Mouse (Mus musculus): ENCODE measurements around the gene Rwdd4a. TPM values are rescaled to one million over a fixed set of nuclear protein-coding genes. Genes with fewer than 3 reads are reported as not detected.

Rwdd4a gene
- total RNA-seq (2021): 10 to 100 TPM; 27.2 to 35.8 TPM
- long read RNA-seq, experiment 1, transcript Rwdd4a-205 (1 exons, 2,498 nt): major isoform, 10 of 23 reads
- long read RNA-seq, experiment 1, partial matches to known transcripts: 1 of 23 reads
- long read RNA-seq, experiment 1, other reads (novel, unspliced or antisense): 12 of 23 reads
- long read RNA-seq, experiment 2, transcript Rwdd4a-205 (1 exons, 2,498 nt): major isoform, 6 of 25 reads
- long read RNA-seq, experiment 2, partial matches to known transcripts: 1 of 25 reads
- long read RNA-seq, experiment 2, other reads (novel, unspliced or antisense): 18 of 25 reads

GRCm38 (mm10) chr8:47533344-47534125, at the start of gene Rwdd4a, which contains the start of gene Trappc11:
Gene Rwdd4a, plus strand, starts transcription at chr8:47533664.
Gene Trappc11, minus strand, starts transcription at chr8:47533470.
- DNase-seq: peak; percentile 95

DNA sequence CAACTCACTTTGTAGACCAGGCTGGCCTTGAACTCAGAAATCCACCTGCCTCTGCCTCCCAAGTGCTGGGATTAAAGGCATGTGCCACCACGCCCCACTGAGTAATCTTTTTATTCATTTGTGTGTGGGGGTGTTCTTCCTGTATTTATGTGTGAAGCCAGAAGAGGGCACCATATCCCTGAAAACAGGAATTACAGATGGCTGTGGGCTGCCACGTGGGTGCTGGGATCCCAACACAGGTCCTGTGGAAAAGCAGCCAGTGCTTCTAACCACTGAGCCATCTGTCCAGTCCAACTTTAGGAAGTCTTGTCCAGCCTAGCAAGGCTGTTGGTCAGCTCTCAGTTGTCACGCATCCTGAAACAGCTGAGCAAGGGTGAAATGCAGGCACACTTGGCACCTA, 46.2 kb upstream of the Rwdd4a start:
- DNase-seq: no peak

- DNase-seq: no peak
Measured at GRCm38 (mm10) chr8:47493106-47493505, 40.4 kb upstream of the Rwdd4a start.

- no peak for DNase-seq
Measured at GRCm38 (mm10) chr8:47494602-47495153, 38.8 kb upstream of the Rwdd4a start.

GRCm38 (mm10) chr8:47495428-47495827, 38.0 kb upstream of the Rwdd4a start:
- no peak for DNase-seq

DNA sequence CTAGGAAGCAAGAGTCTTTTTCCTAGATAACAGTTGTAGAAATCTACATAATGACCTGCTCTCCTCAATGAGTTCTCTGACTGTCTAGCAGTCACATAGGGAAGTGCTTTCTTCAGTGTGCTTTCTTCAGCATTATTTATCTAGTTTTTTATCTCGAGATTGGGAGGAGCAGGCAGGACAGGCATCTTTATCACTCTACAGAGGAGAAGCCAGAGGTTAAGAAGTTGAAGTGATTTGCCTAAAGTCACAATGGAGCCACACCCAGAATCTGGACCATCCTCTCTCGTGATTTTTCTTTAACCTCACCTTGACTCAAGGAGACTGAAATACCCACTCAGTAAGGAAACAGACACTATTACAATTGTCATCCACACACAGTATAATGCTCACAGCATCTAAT, 31.5 kb upstream of the Rwdd4a start:
- no peak for DNase-seq

- DNase-seq: no peak
Measured at GRCm38 (mm10) chr8:47502546-47502945, 30.9 kb upstream of the Rwdd4a start.

DNA sequence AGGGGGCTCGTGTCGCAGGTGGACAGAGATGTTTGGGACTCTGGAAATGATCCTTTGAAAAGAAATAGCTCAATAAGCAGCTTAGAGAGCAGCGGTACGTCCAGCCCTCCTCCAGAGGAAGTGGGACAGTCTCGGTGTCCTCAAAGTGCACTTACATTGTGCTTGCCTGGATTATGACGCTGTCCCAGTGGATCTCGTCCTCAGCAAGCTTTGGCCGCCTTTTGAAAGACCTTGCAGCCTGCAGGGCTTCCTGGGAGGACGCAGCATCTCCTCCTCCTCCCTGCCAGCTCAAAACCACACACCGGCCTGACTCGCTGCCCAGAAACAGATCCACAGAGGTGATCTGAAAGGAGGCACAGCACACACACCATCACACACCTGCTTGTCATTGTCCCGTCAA, 28.0 kb upstream of the Rwdd4a start:
- DNase-seq: no peak

DNA sequence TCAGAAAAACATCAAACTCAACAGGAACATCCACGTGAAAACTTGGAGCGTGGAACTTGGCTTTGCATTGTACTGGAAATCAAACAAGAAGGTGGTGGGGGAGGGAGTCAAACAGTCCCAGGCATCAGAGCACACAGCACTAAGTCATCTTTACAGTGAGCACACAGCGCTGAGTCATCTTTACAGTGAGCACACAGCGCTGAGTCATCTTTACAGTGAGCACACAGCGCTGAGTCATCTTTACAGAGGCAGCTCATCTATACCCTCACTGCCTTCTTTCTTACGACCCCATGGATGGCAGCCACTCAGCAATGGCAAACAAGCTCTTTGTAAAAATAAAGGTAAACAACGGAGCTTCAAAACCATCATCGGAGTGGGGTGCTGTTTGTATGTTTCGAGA, 22.5 kb upstream of the Rwdd4a start:
- DNase-seq: no peak

- no peak for DNase-seq
Measured at GRCm38 (mm10) chr8:47513601-47514000, 19.9 kb upstream of the Rwdd4a start.

GRCm38 (mm10) chr8:47528094-47528493, 5.4 kb upstream of the Rwdd4a start:
- DNase-seq: no peak

DNA sequence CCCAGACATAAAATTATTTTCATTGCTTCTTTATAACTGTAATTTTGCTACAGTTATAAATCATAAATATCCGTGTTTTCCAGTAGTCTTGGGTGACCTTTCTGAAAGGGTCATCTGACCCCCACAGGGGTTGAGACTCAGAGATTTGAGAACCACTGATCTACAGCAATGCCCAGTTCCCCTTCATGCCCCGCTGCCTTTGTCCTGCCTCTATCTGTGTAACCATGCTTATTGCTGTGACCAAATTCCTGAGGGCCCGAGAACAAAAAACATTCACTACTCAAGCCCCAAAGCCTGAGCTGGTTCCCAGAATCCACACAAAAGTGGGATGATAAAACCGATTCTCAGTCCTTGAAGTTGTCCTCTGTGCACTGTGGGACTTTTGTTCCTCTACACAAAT, 4.9 kb downstream of the Rwdd4a start:
- no peak for DNase-seq

DNA sequence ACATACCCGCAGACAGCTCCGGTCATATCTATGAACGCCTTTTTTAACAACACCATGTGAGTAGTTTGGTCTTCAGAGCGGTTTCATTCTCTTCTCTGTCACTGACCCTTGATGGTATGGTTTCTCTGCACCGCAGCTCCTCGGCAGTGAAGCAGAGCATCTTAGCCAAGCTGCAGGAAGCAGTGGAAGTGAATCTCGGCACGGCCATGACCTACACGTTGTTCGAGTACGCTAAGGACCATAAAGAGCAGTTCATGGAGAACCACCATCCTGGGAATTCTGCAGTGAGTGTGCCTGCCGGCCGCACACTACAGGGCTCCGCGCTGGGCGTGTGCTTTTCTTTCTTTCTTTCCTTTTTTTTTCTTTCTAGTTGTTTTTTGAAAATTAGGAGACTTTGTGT, 9.3 kb downstream of the Rwdd4a start:
- no peak for DNase-seq

- no peak for DNase-seq
Measured at GRCm38 (mm10) chr8:47544094-47544493, 10.6 kb downstream of the Rwdd4a start.

DNA sequence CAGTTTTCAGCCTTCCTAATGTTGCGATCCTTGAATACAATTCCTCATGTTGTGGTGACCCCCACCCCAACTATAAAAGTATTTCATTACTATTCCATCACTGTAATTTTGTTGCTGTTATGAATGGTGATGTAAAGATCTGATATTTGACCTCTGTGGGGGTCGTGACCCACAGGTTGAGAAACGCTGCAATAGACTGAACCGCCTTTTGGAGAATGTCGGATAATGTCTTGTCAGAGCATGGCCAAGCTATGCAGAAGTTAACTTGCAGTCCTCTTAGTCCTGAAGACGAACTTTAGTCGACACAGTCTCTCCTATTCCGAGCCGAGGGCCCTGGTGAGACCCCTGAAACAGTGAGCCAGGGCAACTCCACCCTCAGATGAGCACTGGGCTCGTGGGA, 13.6 kb downstream of the Rwdd4a start:
- no peak for DNase-seq

GRCm38 (mm10) chr8:47553613-47554012, 20.1 kb downstream of the Rwdd4a start:
- no peak for DNase-seq

DNA sequence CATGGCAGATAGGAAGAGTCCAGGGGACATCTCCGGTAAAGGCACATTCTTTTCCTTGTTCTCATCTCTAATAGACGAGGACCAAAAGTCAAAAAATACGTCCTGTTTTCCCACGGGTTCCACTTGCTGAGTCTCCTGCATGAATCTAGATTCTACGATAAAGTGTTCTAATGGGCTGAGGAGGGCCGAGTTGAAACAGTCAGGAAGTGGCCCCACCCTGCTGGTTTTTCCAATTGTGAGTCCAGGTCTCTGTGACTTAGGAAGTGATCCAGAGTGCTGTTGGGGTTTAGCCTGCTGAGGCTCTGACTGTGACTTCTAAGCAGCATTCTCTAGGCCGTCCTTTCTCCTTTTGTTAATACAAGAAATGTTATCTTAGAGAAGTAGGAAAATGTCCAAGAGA, 23.0 kb downstream of the Rwdd4a start:
- DNase-seq: peak; percentile 7

DNA sequence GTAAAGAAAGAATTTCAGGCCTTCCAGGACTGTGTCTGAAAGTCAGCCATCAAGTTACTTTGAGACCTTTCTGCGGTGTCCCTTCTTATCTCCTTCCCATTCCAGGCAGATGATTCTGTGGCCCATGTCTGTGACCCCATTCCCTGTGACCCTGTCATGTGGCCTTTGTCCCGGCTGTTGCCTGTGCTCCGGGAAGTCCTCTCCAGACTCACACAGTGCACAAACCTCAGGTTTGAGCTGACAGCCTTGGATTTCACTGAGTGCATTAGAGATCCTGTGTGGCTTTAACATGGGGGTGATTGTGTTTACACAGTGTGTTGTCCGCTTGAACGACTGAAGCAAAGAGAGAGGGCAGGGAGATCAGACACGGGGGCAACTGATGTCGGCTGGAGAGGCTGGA, 24.8 kb downstream of the Rwdd4a start:
- no peak for DNase-seq

DNA sequence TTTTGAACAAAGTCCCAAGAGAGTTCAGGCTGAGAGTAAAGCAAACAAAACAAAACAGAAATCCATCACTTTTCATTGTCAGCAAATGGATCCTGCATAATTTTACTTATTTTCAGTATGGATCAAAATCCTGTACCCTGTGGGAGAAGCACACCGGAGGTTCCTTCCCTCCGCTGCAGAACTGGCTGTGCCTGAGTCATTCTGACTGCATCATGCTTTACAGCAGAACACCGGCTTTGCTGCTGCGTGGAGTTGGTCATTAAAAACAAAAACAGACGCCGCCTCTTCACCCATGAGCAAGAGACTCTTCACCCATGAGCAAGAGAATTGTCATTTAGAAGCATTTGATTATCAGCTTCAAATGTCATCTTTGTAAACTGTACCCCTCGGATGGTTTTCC, 27.3 kb downstream of the Rwdd4a start:
- no peak for DNase-seq

DNA sequence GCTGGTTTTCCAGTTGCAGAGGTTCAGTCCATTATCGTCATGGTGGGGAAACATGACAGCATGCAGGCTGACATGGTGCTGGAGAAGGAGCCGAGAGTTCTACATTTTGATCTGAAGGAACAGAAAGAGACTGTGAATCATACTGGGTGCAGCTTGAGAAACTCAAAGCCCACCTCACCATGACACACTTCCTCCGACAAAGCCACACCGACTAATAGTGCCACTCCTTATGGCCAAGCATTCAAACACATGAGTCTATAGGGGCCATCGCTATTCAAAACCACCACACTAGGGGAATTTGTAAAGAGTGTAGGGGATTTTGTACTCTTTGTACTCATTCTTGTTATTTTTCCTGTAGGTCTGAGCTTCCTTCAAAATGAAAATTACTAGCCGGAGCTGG, 33.1 kb downstream of the Rwdd4a start:
- no peak for DNase-seq

DNA sequence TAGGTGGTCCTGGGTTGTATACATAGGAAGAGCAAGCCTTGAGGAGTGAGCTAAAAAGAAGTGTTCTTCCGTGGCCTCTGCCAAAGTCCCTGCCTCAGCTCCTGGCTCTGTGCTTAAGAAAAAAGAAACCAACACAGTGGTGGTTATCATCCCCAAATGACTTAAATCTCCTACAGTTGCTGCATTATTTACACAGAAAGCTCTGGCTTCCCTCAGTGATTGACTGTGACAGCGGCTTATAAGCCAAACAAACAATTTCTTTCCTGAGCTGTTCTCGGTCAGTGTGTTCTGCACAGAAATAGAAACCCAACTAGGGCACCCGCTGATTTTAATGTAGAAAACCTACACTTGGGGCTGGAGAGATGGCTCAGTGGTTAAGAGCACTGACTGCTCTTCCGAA, 34.6 kb downstream of the Rwdd4a start:
- no peak for DNase-seq

- DNase-seq: peak; percentile 73
Measured at GRCm38 (mm10) chr8:47570161-47570560, 36.7 kb downstream of the Rwdd4a start.

- DNase-seq: no peak
Measured at GRCm38 (mm10) chr8:47573482-47573881, 40.0 kb downstream of the Rwdd4a start.

Data from gastrocnemius, postnatal 25 days (tissue).